Comparison of ENCODE assay signal across 10 mouse cellular contexts in the genomic region with DNA sequence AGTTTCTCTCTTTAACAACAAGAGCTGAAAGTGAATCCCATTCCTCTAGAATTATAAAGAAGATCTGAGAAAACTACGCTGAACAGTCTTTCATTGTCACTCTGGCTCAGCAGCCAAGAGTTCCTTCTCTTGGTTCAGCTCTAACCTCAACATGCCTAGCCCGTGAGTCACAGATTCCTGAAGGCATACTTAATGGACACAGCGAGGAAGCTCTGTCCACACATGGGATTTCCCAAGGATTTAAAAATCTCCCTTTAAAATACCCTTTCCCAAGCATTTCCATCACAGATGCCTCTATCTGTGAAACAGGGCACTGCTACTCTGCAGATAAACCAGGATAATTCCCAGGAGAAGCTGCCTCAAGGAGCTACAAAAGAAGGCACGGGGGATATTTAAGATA. TPM values are rescaled to one million over a fixed set of nuclear protein-coding genes. Genes with fewer than 3 reads are reported as not detected.
DNase-seq lines count a peak whose midpoint lies in the region; ATAC-seq and TF ChIP-seq lines count a peak whose summit lies in the region.
"Had no signal": no experiment of that assay in that cellular context is flagged by ENCODE, and none has a peak within 500 bp of the region (broad histone marks: within the 10 kb centered on the region; RNA-seq: fewer than 3 reads in every experiment).

No protein-coding gene starts in this region.

- no peak for DNase-seq in layer of hippocampus, adult 2 months (ENCODE audit: low spot score in 2 of 2)
- DNase-seq in layer of hippocampus, adult 18-20 months (ENCODE audit: low spot score in 2 of 2): no peak
- DNase-seq in heart, postnatal 0 days (ENCODE audit: low spot score): peak; percentile 54
- DNase-seq in lung, postnatal 36 days: peak; percentile 67
- DNase-seq in urinary bladder, adult 2 months (ENCODE audit: low spot score): no peak
- no peak for DNase-seq in cerebellum, postnatal 4 days (ENCODE audit: low spot score in 2 of 2)
- no peak for DNase-seq in frontal cortex, postnatal 14 days (ENCODE audit: low spot score in 2 of 2)

- no peak overlapping the region for H3K27ac ChIP-seq in layer of hippocampus, adult 2 months
- peak overlapping the region; percentile 59 for H3K27ac ChIP-seq in brown adipose tissue, adult 24 weeks (replicated peaks; ENCODE audit: low read depth, low read length)
- H3K27ac ChIP-seq in heart, postnatal 0 days (ENCODE audit: low read depth): peak overlapping the region; percentile 57
- H3K27ac ChIP-seq: forebrain, embryonic 13.5 days had no signal

- no peaks in the 10 kb centered on the region for H3K27me3 ChIP-seq in heart, postnatal 0 days (ENCODE audit: control insufficient read depth, insufficient read depth, low read length)
- H3K27me3 ChIP-seq: forebrain, embryonic 13.5 days had no signal

- no peaks in the 10 kb centered on the region for H3K9me3 ChIP-seq in heart, postnatal 0 days (replicated peaks; ENCODE audit: control insufficient read depth, low read length)
- H3K9me3 ChIP-seq: forebrain, embryonic 13.5 days had no signal

- ATAC-seq in heart, postnatal 0 days (ENCODE audit: insufficient read depth, low read depth): peak; percentile 81; the same call in 1 of the 2 replicates
- ATAC-seq: forebrain, embryonic 13.5 days had no signal

- no peak overlapping the region for H3K4me3 ChIP-seq in layer of hippocampus, adult 2 months
- H3K4me3 ChIP-seq in brown adipose tissue, adult 24 weeks (ENCODE audit: insufficient read depth, low read depth, low read length): no peak overlapping the region
- H3K4me3 ChIP-seq in heart, postnatal 0 days (ENCODE audit: low read depth, low read length): no peak overlapping the region
- H3K4me3 ChIP-seq: forebrain, embryonic 13.5 days had no signal

- no peaks in the 10 kb centered on the region for H3K36me3 ChIP-seq in heart, postnatal 0 days (replicated peaks; ENCODE audit: control insufficient read depth, insufficient read depth, low read length)

- TF ChIP-seq EP300 in heart, postnatal 0 days (IDR thresholded peaks at IDR 0.05; ENCODE audit: low read depth): no peak

- no peak overlapping the region for H3K9ac ChIP-seq in heart, postnatal 0 days (replicated peaks; ENCODE audit: low read depth, low read length)
- H3K9ac ChIP-seq: forebrain, embryonic 13.5 days had no signal

- peak; percentile 48 for TF ChIP-seq CTCF in layer of hippocampus, adult 2 months (conservative IDR thresholded peaks at IDR 0.05)
- no peak for TF ChIP-seq CTCF in heart, postnatal 0 days (IDR thresholded peaks at IDR 0.05; ENCODE audit: low read depth)

- 23% methylated on average over 4 of the region's 4 CpGs for WGBS in heart, postnatal 0 days

- peaks cover 15% of the 10 kb centered on the region; the same call in 1 of the 2 replicates for H3K4me1 ChIP-seq in brown adipose tissue, adult 24 weeks (ENCODE audit: control insufficient read depth, insufficient read depth, insufficient read length, low read length)
- peaks cover 16% of the 10 kb centered on the region for H3K4me1 ChIP-seq in heart, postnatal 0 days (ENCODE audit: control insufficient read depth, insufficient read depth)
- H3K4me1 ChIP-seq: forebrain, embryonic 13.5 days had no signal

- no peak overlapping the region for H3K4me2 ChIP-seq in heart, postnatal 0 days (ENCODE audit: low read depth, low read length)
- H3K4me2 ChIP-seq: forebrain, embryonic 13.5 days had no signal

RNA-seq across cellular contexts. Expression of a gene that starts 15.0 kb away (rescaled TPM):
- total RNA-seq in layer of hippocampus, adult 2 months (2021): not detected
- total RNA-seq in layer of hippocampus, adult 18-20 months (2021): under 1 TPM; 0.27 to 0.36 TPM
- polyA plus RNA-seq in brown adipose tissue, adult 24 weeks (2012; ENCODE audit: insufficient read depth, insufficient read length, missing spikeins): 5.5 TPM in 1 of 2 replicates, not detected in the other
- 0.27 and 0.31 TPM in 2 replicates for total RNA-seq in heart, postnatal 0 days (2014; rRNA removed; ENCODE audit: low replicate concordance)
- polyA plus RNA-seq in heart, postnatal 0 days (2015; fragmentation: Nextera tagmentation; extraction: Ambion mirVana): 1.4 and 1.5 TPM in 2 replicates
- 1.1 and 1.4 TPM in 2 replicates for polyA plus RNA-seq in urinary bladder, adult 2 months (2012; rRNA removed)
- total RNA-seq: megakaryocyte progenitor cell, adult 5-6 weeks had no signal
- polyA plus RNA-seq: forebrain, embryonic 13.5 days had no signal

RNA-seq across cellular contexts. Expression of a gene that starts 27.6 kb away (rescaled TPM):
- total RNA-seq in layer of hippocampus, adult 2 months (2021): not detected
- not detected for total RNA-seq in layer of hippocampus, adult 18-20 months (2021)
- polyA plus RNA-seq in brown adipose tissue, adult 24 weeks (2012; ENCODE audit: insufficient read depth, insufficient read length, missing spikeins): 6.6 TPM in 1 of 2 replicates, not detected in the other
- total RNA-seq in heart, postnatal 0 days (2014; rRNA removed; ENCODE audit: low replicate concordance): not detected in 2 replicates
- polyA plus RNA-seq in heart, postnatal 0 days (2015; fragmentation: Nextera tagmentation; extraction: Ambion mirVana): not detected in 2 replicates
- 0.37 TPM in 1 of 2 replicates, not detected in the other for polyA plus RNA-seq in urinary bladder, adult 2 months (2012; rRNA removed)
- polyA plus RNA-seq: forebrain, embryonic 13.5 days had no signal

RNA-seq across cellular contexts. Expression of a gene that starts 54.9 kb away (rescaled TPM):
- total RNA-seq in layer of hippocampus, adult 2 months (2021): 10 to 100 TPM; 18.3 to 24.4 TPM
- 10 to 100 TPM; 18.8 to 20.3 TPM for total RNA-seq in layer of hippocampus, adult 18-20 months (2021)
- polyA plus RNA-seq in brown adipose tissue, adult 24 weeks (2012; ENCODE audit: insufficient read depth, insufficient read length, missing spikeins): 27.9 and 48.7 TPM in 2 replicates
- 30.5 and 88.5 TPM in 2 replicates for total RNA-seq in heart, postnatal 0 days (2014; rRNA removed; ENCODE audit: low replicate concordance)
- 29.1 and 29.2 TPM in 2 replicates for polyA plus RNA-seq in heart, postnatal 0 days (2015; fragmentation: Nextera tagmentation; extraction: Ambion mirVana)
- 25.9 and 32.4 TPM in 2 replicates for polyA plus RNA-seq in urinary bladder, adult 2 months (2012; rRNA removed)

Comparison
In these comparisons a context has a peak if more than half of its experiments do, and no peak if none do; other contexts are left out.
1. DNase-seq: peak in heart, postnatal 0 days (single experiment) and lung, postnatal 36 days (single experiment); none in layer of hippocampus, adult 2 months (0 of 2), layer of hippocampus, adult 18-20 months (0 of 2), urinary bladder, adult 2 months (single experiment), cerebellum, postnatal 4 days (0 of 2) and frontal cortex, postnatal 14 days (0 of 2).